Mouse (Mus musculus) MEL (cell line): ENCODE results near the gene Olfr1453.
"Not testable (repeated sequence)": the region's sequence is repeated elsewhere in the genome, so short reads cannot be mapped to it uniquely, and the experiment has no call there.

Experiments
- CTCF ChIP-seq, 3 experiments: IDR thresholded peaks in 2 of 3; conservative IDR thresholded peaks in 1 of 3; 2 replicates each; pipeline ENCODE4 v1.5.1; 2011 to 2012; ENCODE audit warnings: low read length in 3 of 3, low read depth in 2 of 3, mild to moderate bottlenecking in 2 of 3, improper control_type of control experiment in 1 of 3, inconsistent platforms in 1 of 3, mixed read lengths in 1 of 3, moderate library complexity in 1 of 3; ENCODE audit not compliant: control insufficient read depth in 1 of 3, insufficient read depth in 1 of 3, poor library complexity in 1 of 3, severe bottlenecking in 1 of 3
- E2F4 ChIP-seq: IDR thresholded peaks from 2 replicates; pipeline ENCODE4 v1.6.1; 2011; ENCODE audit warnings: low read depth, low read length, improper control_type of control experiment, borderline replicate concordance
- MYC ChIP-seq: IDR thresholded peaks from 2 replicates; pipeline ENCODE4 v1.6.1; 2011; ENCODE audit warnings: low read depth, mild to moderate bottlenecking, low read length, improper control_type of control experiment, moderate library complexity
- NELFE ChIP-seq: IDR thresholded peaks from 2 replicates; pipeline ENCODE4 v1.6.1; 2011; ENCODE audit warnings: low read depth, low read length, improper control_type of control experiment
- POLR2A ChIP-seq, 2 experiments: IDR thresholded peaks; 2 replicates each; pipeline ENCODE4 v1.6.1; 2011 to 2012; ENCODE audit warnings: low read length in 2 of 2, mild to moderate bottlenecking in 2 of 2, control low read depth in 1 of 2, improper control_type of control experiment in 1 of 2, low read depth in 1 of 2, moderate library complexity in 1 of 2; ENCODE audit not compliant: control insufficient read depth in 1 of 2, insufficient read depth in 1 of 2, poor library complexity in 1 of 2
- TCF12 ChIP-seq: IDR thresholded peaks from 2 replicates; pipeline ENCODE4 v1.6.1; 2014; ENCODE audit warnings: low read depth, mild to moderate bottlenecking, inconsistent platforms, low read length, improper control_type of control experiment, moderate library complexity
- UBTF ChIP-seq: IDR thresholded peaks from 2 replicates; pipeline ENCODE4 v1.6.1; 2012; ENCODE audit warnings: low read depth, mild to moderate bottlenecking, inconsistent platforms, low read length, improper control_type of control experiment, moderate library complexity, borderline replicate concordance; ENCODE audit not compliant: insufficient read depth
- ZMIZ1 ChIP-seq: IDR thresholded peaks from 2 replicates; pipeline ENCODE4 v1.6.1; 2012; ENCODE audit warnings: low read depth, mild to moderate bottlenecking, inconsistent platforms, low read length, improper control_type of control experiment, moderate library complexity

DNA sequence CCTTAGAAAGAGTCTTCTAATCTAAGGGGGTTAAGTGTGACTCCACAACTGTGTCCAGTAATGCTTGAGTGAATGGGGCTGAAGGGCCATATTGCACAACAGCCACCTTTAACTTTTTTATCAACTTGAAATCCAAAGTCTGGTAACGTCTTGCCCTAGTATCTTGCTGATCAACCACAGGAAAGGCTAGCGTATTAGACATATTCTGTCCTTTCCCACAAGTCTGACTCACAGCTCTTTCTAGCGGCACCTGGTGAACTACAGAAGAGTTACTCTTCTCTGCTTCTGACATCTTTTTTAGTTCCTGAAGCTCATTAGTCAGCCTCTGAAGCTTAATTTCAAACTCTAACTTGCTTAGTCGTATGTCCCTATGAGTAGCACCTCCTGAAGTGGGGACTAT is 35.8 kb downstream of the Olfr1453 start:
- not testable (repeated sequence) for TF ChIP-seq NELFE; ZMIZ1; CTCF (IDR thresholded peaks at IDR 0.05 in 2 of 3, conservative IDR thresholded peaks at IDR 0.05 in 1 of 3; ENCODE audit: control insufficient read depth in 1 of 3, insufficient read depth in 1 of 3, low read depth in 2 of 3, low read length in 3 of 3, poor library complexity in 1 of 3, severe bottlenecking in 1 of 3); E2F4; UBTF; POLR2A (IDR thresholded peaks at IDR 0.05; ENCODE audit: control insufficient read depth in 1 of 2, insufficient read depth in 1 of 2, low read depth in 1 of 2, low read length in 2 of 2, poor library complexity in 1 of 2); TCF12; MYC
